Mouse (Mus musculus) heart, embryonic 11.5 days (tissue): ENCODE data around the gene Gng8. TPM values are rescaled to one million over a fixed set of nuclear protein-coding genes. Genes with fewer than 3 reads are reported as not detected.

Experiments used
- ATAC-seq: fragments of 200-750 bp; cut with Nextera tagmentation; replicated peaks from 2 replicates; pipeline ENCODE4 v1.8.0; 2017; ENCODE audit warnings: moderate library complexity; ENCODE audit not compliant: insufficient number of reproducible peaks, low FRiP score, low TSS enrichment
- H3K27ac ChIP-seq: fragments of 300-500 bp; sonication (generic); 2 replicates; pipeline ENCODE4 v1.5.1; 2014; ENCODE audit warnings: mild to moderate bottlenecking, low read depth, low read length
- H3K27me3 ChIP-seq: fragments of 300-500 bp; sonication (generic); 2 replicates; pipeline ENCODE4 v1.6.1; 2014; ENCODE audit warnings: mild to moderate bottlenecking, low read length, mixed read lengths; ENCODE audit not compliant: control insufficient read depth, insufficient read depth
- H3K36me3 ChIP-seq: fragments of 300-500 bp; sonication (generic); 2 replicates; pipeline ENCODE4 v1.6.1; 2014; ENCODE audit warnings: mild to moderate bottlenecking, low read length, moderate library complexity, mixed read lengths; ENCODE audit not compliant: control insufficient read depth, insufficient read depth
- H3K4me1 ChIP-seq: fragments of 300-500 bp; sonication (generic); 2 replicates; pipeline ENCODE4 v1.6.1; 2014; ENCODE audit warnings: low read length; ENCODE audit not compliant: control insufficient read depth, insufficient read depth
- H3K4me2 ChIP-seq: fragments of 300-500 bp; sonication (generic); 2 replicates; pipeline ENCODE4 v1.6.1; 2014; ENCODE audit warnings: mild to moderate bottlenecking, moderate library complexity
- H3K4me3 ChIP-seq: fragments of 300-500 bp; sonication (generic); 2 replicates; pipeline ENCODE4 v1.5.1; 2014; ENCODE audit warnings: low read depth, low read length
- H3K9ac ChIP-seq: fragments of 300-500 bp; sonication (generic); 2 replicates; pipeline ENCODE4 v1.6.1; 2014; ENCODE audit warnings: mild to moderate bottlenecking, low read depth, low read length, moderate library complexity
- H3K9me3 ChIP-seq: fragments of 300-500 bp; sonication (generic); replicated peaks from 2 replicates; pipeline ENCODE4 v1.6.1; 2016; ENCODE audit warnings: low read length; ENCODE audit not compliant: control insufficient read depth
- WGBS: fragments of 180-500 bp; shearing (Covaris S2); extraction: QIAGEN DNeasy Blood & Tissue Kit; methylation state at CpG from one replicate; pipeline ENCODE4 v1.1.7; 2014; ENCODE audit not compliant: insufficient replicate concordance; 5-methylcytosine and 5-hydroxymethylcytosine counted together
- polyA plus RNA-seq: library from polyadenylated mRNA; unstranded; fragments of >200 nt; fragmentation: Nextera tagmentation; extraction: Ambion mirVana; gene quantifications from 2 replicates; pipeline ENCODE4 v1.2.1, GENCODE M21; 2014

The Gng8 gene
- polyA plus RNA-seq, 1 experiment from 2014 or later: 4.2 TPM

- ATAC-seq: no peak
- H3K4me3 ChIP-seq: peak overlapping the region; percentile 29
- WGBS: 41% methylated on average over 9 of the region's 9 CpGs
- H3K4me1 ChIP-seq: peaks cover 20% of the 10 kb centered on the region
- peaks cover 6% of the 10 kb centered on the region for H3K36me3 ChIP-seq
- H3K27ac ChIP-seq: no peak overlapping the region
- H3K4me2 ChIP-seq: peak overlapping the region; percentile 65
- H3K27me3 ChIP-seq: peaks cover 33% of the 10 kb centered on the region
- H3K9me3 ChIP-seq: no peaks in the 10 kb centered on the region
- no peak overlapping the region for H3K9ac ChIP-seq
Observed at GRCm38 (mm10) chr7:16892352-16892730, 755 bp downstream of the Gng8 start.

DNA sequence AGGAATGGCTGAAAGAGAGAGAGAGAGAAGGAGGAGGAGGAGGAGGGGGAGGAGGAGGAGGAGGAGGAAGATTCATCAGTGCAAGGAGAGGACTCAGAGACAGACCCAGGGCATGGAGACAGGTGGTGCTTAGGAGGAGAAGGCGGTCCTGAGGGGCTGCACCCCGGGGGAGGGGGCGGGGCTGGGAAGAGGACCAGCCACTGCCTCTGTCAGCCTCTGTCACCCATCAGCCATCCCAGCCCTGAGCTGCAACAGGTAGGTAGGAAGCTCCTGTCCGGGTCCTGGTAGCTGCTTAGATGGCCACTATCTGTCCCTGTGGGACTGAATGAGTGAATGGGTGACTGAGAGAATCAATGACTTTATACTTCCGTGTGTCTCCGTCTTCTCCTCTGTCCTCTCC lies 2.0 kb downstream of the Gng8 start:
- H3K4me2 ChIP-seq: no peak overlapping the region; the same call in 1 of the 2 replicates
- H3K4me1 ChIP-seq: peaks cover 20% of the 10 kb centered on the region
- H3K27ac ChIP-seq: no peak overlapping the region
- H3K9ac ChIP-seq: no peak overlapping the region
- no peaks in the 10 kb centered on the region for H3K36me3 ChIP-seq
- H3K4me3 ChIP-seq: no peak overlapping the region
- no peak for ATAC-seq
- peaks cover 33% of the 10 kb centered on the region for H3K27me3 ChIP-seq
- H3K9me3 ChIP-seq: no peaks in the 10 kb centered on the region
- 3% methylated on average over 6 of the region's 6 CpGs for WGBS

DNA sequence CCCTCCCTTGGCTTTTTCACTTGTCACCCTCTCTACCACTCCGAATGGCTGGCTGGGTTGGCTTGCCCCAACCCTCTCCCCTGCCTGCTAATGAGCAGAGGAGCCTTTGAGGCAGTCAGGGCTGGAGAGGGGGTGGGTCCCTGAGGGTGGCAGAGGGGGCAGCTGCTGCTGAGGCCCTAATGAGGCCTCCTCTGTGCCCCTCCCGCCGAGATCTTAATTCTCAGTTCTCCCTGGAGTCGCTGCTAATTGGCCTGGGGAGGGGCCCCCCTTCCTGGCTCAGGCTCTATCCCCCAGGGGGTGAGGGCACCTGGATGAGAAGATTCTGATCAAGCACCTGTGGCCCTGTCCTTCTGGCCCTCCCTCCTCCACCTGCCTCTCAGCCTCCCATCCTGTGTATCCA lies 2.7 kb downstream of the Gng8 start:
- WGBS: 5% methylated on average over 4 of the region's 4 CpGs
- H3K27me3 ChIP-seq: peaks cover 36% of the 10 kb centered on the region
- H3K4me2 ChIP-seq: peak overlapping the region; percentile 14; the same call in 1 of the 2 replicates
- H3K4me1 ChIP-seq: peaks cover 20% of the 10 kb centered on the region
- no peak overlapping the region; the same call in 1 of the 2 replicates for H3K4me3 ChIP-seq
- H3K27ac ChIP-seq: no peak overlapping the region
- no peaks in the 10 kb centered on the region for H3K9me3 ChIP-seq
- no peak overlapping the region for H3K9ac ChIP-seq
- no peak for ATAC-seq
- no peaks in the 10 kb centered on the region for H3K36me3 ChIP-seq

GRCm38 (mm10) chr7:16895000-16895399 lies 3.4 kb downstream of the Gng8 start:
- Histone ChIP-seq H3K4me1 (peaks cover 20% of the 10 kb centered on the region), H3K9me3 (no peaks in the 10 kb centered on the region), H3K4me3 (0 out of 2 replicates have a peak overlapping the region, but pooled peaks have one; percentile 13), H3K36me3 (no peaks in the 10 kb centered on the region), H3K4me2 (peak overlapping the region; percentile 47), H3K27ac (no peak overlapping the region), H3K27me3 (peaks cover 36% of the 10 kb centered on the region), H3K9ac (no peak overlapping the region)
- WGBS: under 1% methylated on average over 24 of the region's 24 CpGs
- peak; percentile 40; the same call in 1 of the 2 replicates for ATAC-seq

GRCm38 (mm10) chr7:16895511-16895910 lies 3.9 kb downstream of the Gng8 start:
- H3K4me1 ChIP-seq: peaks cover 17% of the 10 kb centered on the region
- no peak overlapping the region for H3K27ac ChIP-seq

DNA sequence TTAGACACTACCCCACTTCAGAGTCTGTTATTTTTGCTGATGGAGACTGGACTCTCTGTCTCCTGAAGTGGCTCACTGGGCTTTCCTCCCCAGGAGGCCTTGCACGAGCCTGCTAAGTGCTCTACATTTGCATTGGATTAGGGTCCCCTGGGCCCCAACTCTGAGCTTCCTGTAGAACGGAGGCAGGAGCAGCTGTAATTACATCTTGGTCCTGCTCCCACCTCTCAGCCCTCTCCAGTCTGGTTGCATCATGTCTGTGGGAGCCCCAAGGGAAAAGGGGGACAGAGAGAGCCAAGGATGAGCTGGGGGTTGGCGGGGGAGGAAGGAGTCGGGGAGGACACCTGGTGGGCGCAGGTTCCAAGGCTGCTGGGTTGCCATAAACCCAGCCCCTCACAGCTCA lies 8.9 kb downstream of the Gng8 start:
- H3K27me3 ChIP-seq: peaks cover 36% of the 10 kb centered on the region
- H3K4me1 ChIP-seq: peaks cover 8% of the 10 kb centered on the region; the same call in 1 of the 2 replicates
- no peak overlapping the region for H3K27ac ChIP-seq
- H3K9me3 ChIP-seq: no peaks in the 10 kb centered on the region
- 33% methylated on average over 5 of the region's 5 CpGs for WGBS
- H3K9ac ChIP-seq: no peak overlapping the region
- no peak for ATAC-seq
- H3K4me3 ChIP-seq: no peak overlapping the region
- H3K4me2 ChIP-seq: no peak overlapping the region
- H3K36me3 ChIP-seq: no peaks in the 10 kb centered on the region

More at GRCm38 (mm10) chr7:16895511-16895910, 3.9 kb downstream of the Gng8 start:
- Histone ChIP-seq H3K36me3 (no peaks in the 10 kb centered on the region), H3K4me3 (0 out of 2 replicates have a peak overlapping the region, but pooled peaks have one; percentile 13), H3K9ac (no peak overlapping the region), H3K4me2 (peak overlapping the region; percentile 47), H3K9me3 (no peaks in the 10 kb centered on the region), H3K27me3 (peaks cover 38% of the 10 kb centered on the region)
- no peak for ATAC-seq
- WGBS: 34% methylated on average over 10 of the region's 10 CpGs

GRCm38 (mm10) chr7:16903439-16903955 lies 11.9 kb downstream of the Gng8 start:
- Histone ChIP-seq H3K4me2 (no peak overlapping the region), H3K4me3 (no peak overlapping the region), H3K27me3 (peaks cover 49% of the 10 kb centered on the region), H3K9ac (no peak overlapping the region), H3K4me1 (peaks cover 34% of the 10 kb centered on the region), H3K9me3 (no peaks in the 10 kb centered on the region), H3K36me3 (no peaks in the 10 kb centered on the region), H3K27ac (no peak overlapping the region)
- WGBS: 83% methylated on average over 2 of the region's 2 CpGs
- no peak for ATAC-seq

GRCm38 (mm10) chr7:16904120-16904675 lies 12.6 kb downstream of the Gng8 start:
- no peak overlapping the region for H3K9ac ChIP-seq
- no peak overlapping the region for H3K4me3 ChIP-seq
- no peak overlapping the region for H3K4me2 ChIP-seq
- H3K4me1 ChIP-seq: peaks cover 41% of the 10 kb centered on the region
- H3K36me3 ChIP-seq: no peaks in the 10 kb centered on the region
- H3K9me3 ChIP-seq: no peaks in the 10 kb centered on the region
- ATAC-seq: no peak
- no peak overlapping the region for H3K27ac ChIP-seq
- peaks cover 54% of the 10 kb centered on the region for H3K27me3 ChIP-seq
- 41% methylated on average over 9 of the region's 10 CpGs for WGBS

DNA sequence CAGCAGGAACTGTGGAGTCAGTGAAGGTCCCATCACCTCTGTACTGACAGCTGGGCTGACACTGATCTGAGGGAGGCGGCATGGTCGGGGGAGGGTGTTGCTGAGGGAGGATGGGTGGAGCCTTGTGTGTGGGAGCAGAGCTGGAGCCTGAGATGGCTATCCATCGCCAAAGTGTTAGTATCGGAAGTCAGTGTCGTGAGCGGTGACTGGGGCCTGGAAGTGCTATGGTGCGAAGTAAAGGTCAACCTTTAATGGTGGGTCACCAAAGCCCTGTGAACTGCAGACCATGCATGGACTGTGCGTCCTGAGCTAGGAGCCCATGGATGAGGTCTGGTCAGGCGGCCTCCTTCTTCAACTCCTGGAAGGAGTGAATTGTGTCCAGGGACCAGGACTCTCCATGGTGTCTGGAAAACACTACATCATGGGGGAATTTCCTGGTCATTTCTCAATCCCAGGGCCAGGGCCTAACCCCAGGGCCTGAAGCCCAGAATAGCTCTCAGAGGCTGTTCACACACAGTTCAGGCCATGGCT lies 14.0 kb downstream of the Gng8 start:
- Histone ChIP-seq H3K27me3 (peaks cover 59% of the 10 kb centered on the region), H3K27ac (no peak overlapping the region), H3K4me1 (peaks cover 42% of the 10 kb centered on the region), H3K4me2 (no peak overlapping the region), H3K36me3 (no peaks in the 10 kb centered on the region), H3K4me3 (no peak overlapping the region), H3K9ac (no peak overlapping the region), H3K9me3 (no peaks in the 10 kb centered on the region)
- ATAC-seq: no peak
- 35% methylated on average over 9 of the region's 9 CpGs for WGBS
